Comparison of ENCODE assay signal across 31 mouse cellular contexts in the genomic region with DNA sequence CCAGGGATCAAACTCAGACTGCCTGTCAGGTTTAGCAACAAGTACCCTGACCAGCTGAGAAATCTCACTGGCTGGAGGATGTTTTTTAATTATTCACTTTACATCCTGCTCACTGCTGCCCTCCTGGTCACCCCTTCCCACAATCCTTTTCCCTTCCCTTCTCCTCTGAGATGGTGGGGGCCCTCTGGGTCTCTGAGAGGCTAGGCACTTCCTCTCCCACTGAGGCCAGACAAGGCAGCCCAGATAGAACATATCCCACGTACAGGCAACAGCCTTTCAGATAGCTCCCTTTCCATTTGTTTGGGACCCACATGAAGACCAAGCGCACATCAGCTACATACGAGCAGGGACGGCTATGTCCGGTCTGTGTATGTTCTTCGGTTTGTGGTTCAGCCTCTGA. TPM values are rescaled to one million over a fixed set of nuclear protein-coding genes. Genes with fewer than 3 reads are reported as not detected.
"Had no signal": no experiment of that assay in that cellular context is flagged by ENCODE, and none has a peak within 500 bp of the region (broad histone marks: within the 10 kb centered on the region; RNA-seq: fewer than 3 reads in every experiment).

No protein-coding gene starts in this region.

RNA-seq across cellular contexts. Expression of gene Gm3415, which starts 14.2 kb away (rescaled TPM):
- polyA plus RNA-seq: limb, embryonic 10.5 days; limb, embryonic 11.5 days; limb, embryonic 12.5 days; limb, embryonic 13.5 days; limb, embryonic 14.5 days; limb, embryonic 15.5 days; liver, adult 2 months; liver, embryonic 11.5 days; liver, embryonic 12.5 days; liver, embryonic 13.5 days; liver, embryonic 14.5 days; liver, embryonic 15.5 days; liver, embryonic 16.5 days; liver, postnatal 0 days; lung, adult 2 months; lung, embryonic 14.5 days; lung, embryonic 15.5 days; lung, embryonic 16.5 days; lung, postnatal 0 days; macrophage; midbrain, embryonic 10.5 days; midbrain, embryonic 11.5 days; midbrain, embryonic 12.5 days; midbrain, embryonic 13.5 days; midbrain, embryonic 14.5 days; midbrain, embryonic 15.5 days; midbrain, embryonic 16.5 days; midbrain, postnatal 0 days; myocyte; neural tube, embryonic 11.5 days; neural tube, embryonic 12.5 days had no signal

RNA-seq across cellular contexts. Expression of gene Gpr12, which starts 14.9 kb away (rescaled TPM):
- polyA plus RNA-seq: liver, embryonic 12.5 days; lung, adult 2 months; lung, embryonic 14.5 days; lung, embryonic 15.5 days; lung, embryonic 16.5 days; lung, postnatal 0 days; macrophage; myocyte had no signal

RNA-seq across cellular contexts. Expression of gene Gm3409, which starts 32.7 kb away (rescaled TPM):
- polyA plus RNA-seq: limb, embryonic 10.5 days; limb, embryonic 11.5 days; limb, embryonic 12.5 days; limb, embryonic 13.5 days; limb, embryonic 14.5 days; limb, embryonic 15.5 days; liver, adult 2 months; liver, embryonic 11.5 days; liver, embryonic 12.5 days; liver, embryonic 13.5 days; liver, embryonic 14.5 days; liver, embryonic 15.5 days; liver, embryonic 16.5 days; liver, postnatal 0 days; lung, adult 2 months; lung, embryonic 14.5 days; lung, embryonic 15.5 days; lung, embryonic 16.5 days; lung, postnatal 0 days; macrophage; midbrain, embryonic 10.5 days; midbrain, embryonic 11.5 days; midbrain, embryonic 12.5 days; midbrain, embryonic 13.5 days; midbrain, embryonic 14.5 days; midbrain, embryonic 15.5 days; midbrain, embryonic 16.5 days; midbrain, postnatal 0 days; myocyte; neural tube, embryonic 11.5 days; neural tube, embryonic 12.5 days had no signal

RNA-seq across cellular contexts. Expression of gene Gm3404, which starts 44.6 kb away (rescaled TPM):
- polyA plus RNA-seq: limb, embryonic 10.5 days; limb, embryonic 11.5 days; limb, embryonic 12.5 days; limb, embryonic 13.5 days; limb, embryonic 14.5 days; limb, embryonic 15.5 days; liver, adult 2 months; liver, embryonic 11.5 days; liver, embryonic 12.5 days; liver, embryonic 13.5 days; liver, embryonic 14.5 days; liver, embryonic 15.5 days; liver, embryonic 16.5 days; liver, postnatal 0 days; lung, adult 2 months; lung, embryonic 14.5 days; lung, embryonic 15.5 days; lung, embryonic 16.5 days; lung, postnatal 0 days; macrophage; midbrain, embryonic 10.5 days; midbrain, embryonic 11.5 days; midbrain, embryonic 12.5 days; midbrain, embryonic 13.5 days; midbrain, embryonic 14.5 days; midbrain, embryonic 15.5 days; midbrain, embryonic 16.5 days; midbrain, postnatal 0 days; myocyte; neural tube, embryonic 11.5 days; neural tube, embryonic 12.5 days had no signal

RNA-seq across cellular contexts. Expression of gene Gm3402, which starts 56.3 kb away (rescaled TPM):
- polyA plus RNA-seq: limb, embryonic 10.5 days; limb, embryonic 11.5 days; limb, embryonic 12.5 days; limb, embryonic 13.5 days; limb, embryonic 14.5 days; limb, embryonic 15.5 days; liver, adult 2 months; liver, embryonic 11.5 days; liver, embryonic 12.5 days; liver, embryonic 13.5 days; liver, embryonic 14.5 days; liver, embryonic 15.5 days; liver, embryonic 16.5 days; liver, postnatal 0 days; lung, adult 2 months; lung, embryonic 14.5 days; lung, embryonic 15.5 days; lung, embryonic 16.5 days; lung, postnatal 0 days; macrophage; midbrain, embryonic 10.5 days; midbrain, embryonic 11.5 days; midbrain, embryonic 12.5 days; midbrain, embryonic 13.5 days; midbrain, embryonic 14.5 days; midbrain, embryonic 15.5 days; midbrain, embryonic 16.5 days; midbrain, postnatal 0 days; myocyte; neural tube, embryonic 11.5 days; neural tube, embryonic 12.5 days had no signal
